Mouse (Mus musculus) heart, embryonic 14.5 days (tissue): ENCODE results near the gene Cdc42bpa. TPM values are rescaled to one million over a fixed set of nuclear protein-coding genes. Genes with fewer than 3 reads are reported as not detected.

ENCODE experiments used
- ATAC-seq: fragments of 200-750 bp; cut with Nextera tagmentation; 2 replicates; pipeline ENCODE4 v1.8.0; 2017; ENCODE audit warnings: low read depth, moderate TSS enrichment; ENCODE audit not compliant: insufficient number of reproducible peaks, insufficient read depth, low FRiP score
- H3K27ac ChIP-seq, 2 experiments: fragments of 200-500 bp in 1 of 2; fragments of 300-500 bp in 1 of 2; sonication (generic) in 1 of 2; replicated peaks in 1 of 2; 2 replicates each; pipeline ENCODE4 v1.5.1; 2012 to 2014; ENCODE audit warnings: low read depth in 2 of 2, low read length in 2 of 2, control low read depth in 1 of 2, mild to moderate bottlenecking in 1 of 2, mixed read lengths in 1 of 2; ENCODE audit not compliant: control insufficient read depth in 1 of 2, insufficient read depth in 1 of 2
- H3K27me3 ChIP-seq: fragments of 300-500 bp; sonication (generic); 2 replicates; pipeline ENCODE4 v1.6.1; 2014; ENCODE audit warnings: mild to moderate bottlenecking, low read length, control low read depth; ENCODE audit not compliant: control insufficient read depth, insufficient read depth
- H3K36me3 ChIP-seq: fragments of 300-500 bp; sonication (generic); 2 replicates; pipeline ENCODE4 v1.6.1; 2014; ENCODE audit warnings: mild to moderate bottlenecking, control low read depth, low read length, mixed read lengths; ENCODE audit not compliant: control insufficient read depth, insufficient read depth
- H3K4me1 ChIP-seq, 2 experiments: fragments of 200-500 bp in 1 of 2; fragments of 300-500 bp in 1 of 2; sonication (generic) in 1 of 2; 2 replicates each; pipeline ENCODE4 v1.6.1; 2012 to 2014; ENCODE audit warnings: low read length in 2 of 2, control low read depth in 1 of 2, mixed read lengths in 1 of 2; ENCODE audit not compliant: control insufficient read depth in 2 of 2, insufficient read depth in 2 of 2
- H3K4me2 ChIP-seq: fragments of 300-500 bp; sonication (generic); 2 replicates; pipeline ENCODE4 v1.6.1; 2014; ENCODE audit warnings: mild to moderate bottlenecking, low read length
- H3K4me3 ChIP-seq, 2 experiments: fragments of 200-500 bp in 1 of 2; fragments of 300-500 bp in 1 of 2; sonication (generic) in 1 of 2; 2 replicates each; pipeline ENCODE4 v1.5.1; 2012 to 2014; ENCODE audit warnings: low read length in 2 of 2, mild to moderate bottlenecking in 2 of 2, control low read depth in 1 of 2, low read depth in 1 of 2, moderate library complexity in 1 of 2; ENCODE audit not compliant: control insufficient read depth in 1 of 2, insufficient read depth in 1 of 2
- H3K9ac ChIP-seq: fragments of 300-500 bp; sonication (generic); 2 replicates; pipeline ENCODE4 v1.6.1; 2014; ENCODE audit warnings: mild to moderate bottlenecking, low read length
- H3K9me3 ChIP-seq: fragments of 300-500 bp; sonication (generic); 2 replicates; pipeline ENCODE4 v1.6.1; 2016; ENCODE audit warnings: low read length, control low read depth; ENCODE audit not compliant: control insufficient read depth
- WGBS: fragments of 180-500 bp; shearing (Covaris S2); extraction: QIAGEN DNeasy Blood & Tissue Kit; methylation state at CpG from one replicate; pipeline ENCODE4 v1.1.7; 2014; 5-methylcytosine and 5-hydroxymethylcytosine counted together
- polyA plus RNA-seq: library from polyadenylated mRNA; unstranded; fragments of >200 nt; fragmentation: Nextera tagmentation; extraction: Ambion mirVana; gene quantifications from 2 replicates; pipeline ENCODE4 v1.2.1, GENCODE M21; 2014

Cdc42bpa gene
- polyA plus RNA-seq, 1 experiment from 2014 or later = 14.6 TPM

- H3K9ac ChIP-seq = no peak overlapping the region
- H3K36me3 ChIP-seq = no peaks in the 10 kb centered on the region
- H3K4me2 ChIP-seq = no peak overlapping the region
- H3K4me1 ChIP-seq = no peaks in the 10 kb centered on the region
- no peak overlapping the region for H3K4me3 ChIP-seq
- peaks cover 7% of the 10 kb centered on the region; the same call in 1 of the 2 replicates for H3K9me3 ChIP-seq
- H3K27me3 ChIP-seq = no peaks in the 10 kb centered on the region
- no peak overlapping the region for H3K27ac ChIP-seq
- no peak for ATAC-seq
These were observed 21.4 kb downstream of the Cdc42bpa start for GRCm38 (mm10) chr1:179981680-179982079.

- no peak overlapping the region for H3K4me2 ChIP-seq
- ATAC-seq = no peak
- no peak overlapping the region for H3K9ac ChIP-seq
- no peak overlapping the region for H3K4me3 ChIP-seq
- peaks cover 7% of the 10 kb centered on the region; the same call in 1 of the 2 replicates for H3K9me3 ChIP-seq
- no peaks in the 10 kb centered on the region for H3K36me3 ChIP-seq
- no peak overlapping the region for H3K27ac ChIP-seq
- 80% methylated on average over 1 of the region's 1 CpGs for WGBS
- H3K4me1 ChIP-seq = no peaks in the 10 kb centered on the region
- no peaks in the 10 kb centered on the region for H3K27me3 ChIP-seq
These were observed 21.9 kb downstream of the Cdc42bpa start for GRCm38 (mm10) chr1:179982183-179982582.

DNA sequence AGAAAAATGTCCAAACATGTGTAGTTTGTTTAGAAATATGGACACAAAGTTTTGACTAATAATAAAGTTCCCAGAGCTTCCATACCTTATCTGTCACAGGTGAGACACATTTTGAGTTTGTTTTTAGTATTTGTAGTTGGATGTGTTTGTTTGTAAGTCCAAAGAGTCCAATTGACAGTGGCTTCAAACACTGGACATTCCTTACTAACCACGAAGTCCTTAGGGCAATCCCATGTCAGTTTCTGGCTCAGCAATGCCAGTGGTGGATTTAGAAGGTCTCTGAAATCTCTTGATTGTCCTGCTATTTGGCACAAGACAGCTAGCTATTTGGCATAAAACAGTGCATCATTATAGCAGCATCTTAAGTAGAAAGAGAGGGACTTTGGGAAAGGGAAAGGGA is 22.7 kb downstream of the Cdc42bpa start:
- WGBS = 81% methylated on average over 1 of the region's 1 CpGs
- H3K27me3 ChIP-seq = no peaks in the 10 kb centered on the region
- no peak overlapping the region for H3K4me2 ChIP-seq
- no peak overlapping the region for H3K4me3 ChIP-seq
- peaks cover 7% of the 10 kb centered on the region; the same call in 1 of the 2 replicates for H3K9me3 ChIP-seq
- no peak overlapping the region for H3K27ac ChIP-seq
- H3K36me3 ChIP-seq = no peaks in the 10 kb centered on the region
- H3K9ac ChIP-seq = no peak overlapping the region
- H3K4me1 ChIP-seq = no peaks in the 10 kb centered on the region
- ATAC-seq = no peak

- Histone ChIP-seq H3K4me2 (no peak overlapping the region), H3K4me3 (no peak overlapping the region), H3K27me3 (no peaks in the 10 kb centered on the region), H3K4me1 (no peaks in the 10 kb centered on the region), H3K27ac (no peak overlapping the region), H3K9me3 (peaks cover 7% of the 10 kb centered on the region; the same call in 1 of the 2 replicates), H3K36me3 (no peaks in the 10 kb centered on the region), H3K9ac (no peak overlapping the region)
- no peak for ATAC-seq
- 78% methylated on average over 1 of the region's 1 CpGs for WGBS
These were observed 23.9 kb downstream of the Cdc42bpa start for GRCm38 (mm10) chr1:179984171-179984570.

- Histone ChIP-seq H3K27me3 (no peaks in the 10 kb centered on the region), H3K36me3 (no peaks in the 10 kb centered on the region), H3K4me2 (no peak overlapping the region), H3K4me1 (peaks cover 0 to 4% of the 10 kb centered on the region in 2 experiments; a peak in 2 of 4 replicates), H3K9me3 (no peaks in the 10 kb centered on the region), H3K27ac (no peak overlapping the region), H3K9ac (no peak overlapping the region), H3K4me3 (no peak overlapping the region)
- 65% methylated on average over 6 of the region's 6 CpGs for WGBS
- no peak for ATAC-seq
These were observed 31.5 kb downstream of the Cdc42bpa start for GRCm38 (mm10) chr1:179991660-179992235.

GRCm38 (mm10) chr1:179992255-179992654 is 32.0 kb downstream of the Cdc42bpa start:
- Histone ChIP-seq H3K4me1 (peaks cover 0 to 5% of the 10 kb centered on the region in 2 experiments; a peak in 3 of 4 replicates), H3K9ac (no peak overlapping the region), H3K9me3 (no peaks in the 10 kb centered on the region), H3K36me3 (no peaks in the 10 kb centered on the region), H3K4me2 (no peak overlapping the region), H3K27ac (no peak overlapping the region), H3K4me3 (no peak overlapping the region), H3K27me3 (no peaks in the 10 kb centered on the region)
- no peak for ATAC-seq
- WGBS = 79% methylated on average over 1 of the region's 1 CpGs

DNA sequence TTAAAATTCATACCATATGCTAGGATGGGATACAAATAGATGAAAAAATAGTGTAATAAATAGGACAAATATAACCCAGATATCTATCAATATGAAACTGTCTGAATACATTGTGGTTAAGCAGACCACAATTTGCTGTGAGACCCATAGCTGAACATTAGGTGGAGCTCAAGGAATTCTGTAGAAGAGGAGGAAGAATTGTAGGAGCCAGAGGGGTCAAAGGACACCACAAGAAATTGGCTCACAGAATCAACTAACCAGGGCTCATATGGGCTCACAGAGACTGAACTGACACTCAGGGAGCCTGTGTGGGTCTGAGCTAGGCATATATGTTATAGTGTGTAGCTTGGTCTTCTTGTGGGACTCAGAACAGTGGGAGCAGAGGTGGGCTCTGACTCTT is 47.8 kb downstream of the Cdc42bpa start:
- no peaks in the 10 kb centered on the region for H3K36me3 ChIP-seq
- no peak for ATAC-seq
- H3K4me3 ChIP-seq = no peak overlapping the region
- no peaks in the 10 kb centered on the region for H3K4me1 ChIP-seq
- no peak overlapping the region for H3K9ac ChIP-seq
- no peaks in the 10 kb centered on the region for H3K27me3 ChIP-seq
- H3K9me3 ChIP-seq = no peaks in the 10 kb centered on the region
- H3K4me2 ChIP-seq = no peak overlapping the region
- no peak overlapping the region for H3K27ac ChIP-seq

- Histone ChIP-seq H3K9me3 (no peaks in the 10 kb centered on the region), H3K4me2 (no peak overlapping the region), H3K27ac (no peak overlapping the region), H3K9ac (no peak overlapping the region), H3K4me3 (no peak overlapping the region), H3K36me3 (no peaks in the 10 kb centered on the region), H3K4me1 (no peaks in the 10 kb centered on the region), H3K27me3 (no peaks in the 10 kb centered on the region)
- 92% methylated on average over 4 of the region's 4 CpGs for WGBS
- no peak for ATAC-seq
These were observed 53.2 kb downstream of the Cdc42bpa start for GRCm38 (mm10) chr1:180013479-180013878.
